Mouse (Mus musculus) spleen, adult 2 months (tissue): ENCODE data around the gene Tnik. TPM values are rescaled to one million over a fixed set of nuclear protein-coding genes. Genes with fewer than 3 reads are reported as not detected.

ENCODE experiments used
- DNase-seq, 2 experiments: peaks; one replicate each; pipeline versions ENCODE4 v3.0.0 to v3.0.0-alpha.2; 2012 to 2021; ENCODE audit warnings: low spot score in 2 of 2, low read depth in 1 of 2
- H3K27ac ChIP-seq: fragments of 200-500 bp; 2 replicates; pipeline ENCODE4 v1.5.1; 2012; ENCODE audit warnings: low read length, inconsistent platforms; ENCODE audit not compliant: insufficient read depth
- H3K27me3 ChIP-seq: fragments of 200-500 bp; 2 replicates; pipeline ENCODE4 v1.6.1; 2012; ENCODE audit warnings: mild to moderate bottlenecking, moderate library complexity, low read length, inconsistent platforms; ENCODE audit not compliant: control insufficient read depth, insufficient read depth
- H3K36me3 ChIP-seq: fragments of 200-500 bp; 2 replicates; pipeline ENCODE4 v1.6.1; 2012; ENCODE audit warnings: mild to moderate bottlenecking, low read length, inconsistent platforms; ENCODE audit not compliant: control insufficient read depth, insufficient read depth
- H3K4me1 ChIP-seq: fragments of 200-500 bp; 2 replicates; pipeline ENCODE4 v1.6.1; 2011; ENCODE audit warnings: inconsistent platforms; ENCODE audit not compliant: control insufficient read depth, insufficient read depth, insufficient read length
- H3K4me3 ChIP-seq: fragments of 200-500 bp; 2 replicates; pipeline ENCODE4 v1.5.1; 2011; ENCODE audit warnings: mild to moderate bottlenecking, inconsistent platforms; ENCODE audit not compliant: insufficient read depth, insufficient read length; ENCODE audit errors: extremely low read depth
- CTCF ChIP-seq: fragments of 200-500 bp; IDR thresholded peaks from 2 replicates; pipeline ENCODE4 v1.5.1; 2011; ENCODE audit warnings: mild to moderate bottlenecking, inconsistent platforms; ENCODE audit not compliant: insufficient read depth, insufficient read length, insufficient replicate concordance; ENCODE audit errors: extremely low read depth
- POLR2A ChIP-seq: fragments of 200-500 bp; IDR thresholded peaks from 2 replicates; pipeline ENCODE4 v1.6.1; 2011; ENCODE audit warnings: low read depth, low read length, inconsistent platforms
- WGBS: fragments of 180-500 bp; shearing (Covaris S2); methylation state at CpG from one replicate; pipeline ENCODE4 v1.1.7; 2018; 5-methylcytosine and 5-hydroxymethylcytosine counted together
- polyA plus RNA-seq: library from polyadenylated mRNA; depleted of rRNA; stranded (reverse); fragments of >200 nt; gene quantifications from 2 replicates; pipeline ENCODE4 v1.2.3, GENCODE M21; 2012; rRNA removed

Tnik gene
- 4.5 and 5.5 TPM in 2 replicates for polyA plus RNA-seq

GRCm38 (mm10) chr3:28263002-28263947, at the start of gene Tnik:
Gene Tnik, plus strand, starts transcription at chr3:28263214.
- H3K4me3 ChIP-seq: peak within 1 kb of the TSS; percentile 85
- H3K27ac ChIP-seq: peak within 1 kb of the TSS; percentile 84
- WGBS: under 1% methylated on average over 59 of the region's 59 CpGs
- H3K4me1 ChIP-seq: peaks cover 4% of the 10 kb centered on the region; the same call in 1 of the 2 replicates
- no peaks in the 10 kb centered on the region for H3K27me3 ChIP-seq
- peak; percentile 65 to 75 for DNase-seq
- peak; percentile 24; the same call in 1 of the 2 replicates for TF ChIP-seq POLR2A
- TF ChIP-seq CTCF: no peak
- H3K36me3 ChIP-seq: no peaks in the 10 kb centered on the region

- Histone ChIP-seq H3K36me3 (no peaks in the 10 kb centered on the region), H3K4me1 (no peaks in the 10 kb centered on the region), H3K27ac (no peak overlapping the region), H3K4me3 (no peak overlapping the region), H3K27me3 (no peaks in the 10 kb centered on the region)
- 89% methylated on average over 7 of the region's 7 CpGs for WGBS
- DNase-seq: no peak
- TF ChIP-seq CTCF (no peak), POLR2A (no peak)
Observed at GRCm38 (mm10) chr3:28214886-28215311, 48.1 kb upstream of the Tnik start.

- Histone ChIP-seq H3K36me3 (no peaks in the 10 kb centered on the region), H3K27me3 (no peaks in the 10 kb centered on the region), H3K4me3 (no peak overlapping the region), H3K4me1 (no peaks in the 10 kb centered on the region), H3K27ac (no peak overlapping the region)
- TF ChIP-seq CTCF (no peak), POLR2A (no peak)
- WGBS: 75% methylated on average over 5 of the region's 5 CpGs
- no peak for DNase-seq
Observed at GRCm38 (mm10) chr3:28217001-28217400, 46.0 kb upstream of the Tnik start.

- DNase-seq: no peak
- no peak overlapping the region for H3K4me3 ChIP-seq
- no peaks in the 10 kb centered on the region for H3K27me3 ChIP-seq
- TF ChIP-seq POLR2A (no peak), CTCF (no peak)
- H3K36me3 ChIP-seq: no peaks in the 10 kb centered on the region
- H3K27ac ChIP-seq: no peak overlapping the region
- WGBS: 92% methylated on average over 7 of the region's 7 CpGs
- no peaks in the 10 kb centered on the region for H3K4me1 ChIP-seq
Observed at GRCm38 (mm10) chr3:28219533-28219932, 43.5 kb upstream of the Tnik start.

GRCm38 (mm10) chr3:28219964-28220363, 43.0 kb upstream of the Tnik start:
- H3K27me3 ChIP-seq: no peaks in the 10 kb centered on the region
- 90% methylated on average over 3 of the region's 3 CpGs for WGBS
- TF ChIP-seq POLR2A: no peak
- no peak for TF ChIP-seq CTCF
- H3K27ac ChIP-seq: no peak overlapping the region
- no peak overlapping the region for H3K4me3 ChIP-seq
- DNase-seq: no peak
- H3K36me3 ChIP-seq: no peaks in the 10 kb centered on the region
- no peaks in the 10 kb centered on the region for H3K4me1 ChIP-seq

GRCm38 (mm10) chr3:28224437-28225356, 38.3 kb upstream of the Tnik start:
- TF ChIP-seq CTCF: no peak
- TF ChIP-seq POLR2A: no peak
- H3K36me3 ChIP-seq: no peaks in the 10 kb centered on the region
- 84% methylated on average over 15 of the region's 15 CpGs for WGBS

More at GRCm38 (mm10) chr3:28224437-28225356, 38.3 kb upstream of the Tnik start:
- Histone ChIP-seq H3K4me1 (no peaks in the 10 kb centered on the region), H3K27ac (no peak overlapping the region), H3K27me3 (no peaks in the 10 kb centered on the region), H3K4me3 (no peak overlapping the region)
- DNase-seq: no peak
